Mouse (Mus musculus): ENCODE results near the gene Slc25a33.

Gene Slc25a33

DNA sequence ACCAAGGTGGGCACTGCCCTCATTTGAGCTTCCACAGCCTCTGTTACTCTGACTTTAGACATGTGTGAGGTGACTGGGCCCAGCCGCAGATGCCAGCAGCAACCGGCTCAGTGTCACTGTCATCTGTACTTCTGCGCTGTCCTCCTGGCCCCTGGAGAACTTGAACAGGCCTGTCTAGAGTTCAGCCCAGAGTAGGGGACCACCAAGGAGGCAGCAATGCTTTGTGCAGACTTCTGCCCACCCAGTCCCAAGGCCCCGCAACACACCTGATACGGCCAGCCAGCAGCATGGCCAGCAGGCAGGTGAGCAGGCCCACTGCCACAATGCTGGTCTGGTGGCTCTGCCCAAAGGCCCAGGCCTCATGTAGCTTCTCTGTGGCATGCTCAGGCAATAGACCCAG, 46.4 kb downstream of the Slc25a33 start:
- DNase-seq (ENCODE audit: low read depth, low spot score) = no peak

DNA sequence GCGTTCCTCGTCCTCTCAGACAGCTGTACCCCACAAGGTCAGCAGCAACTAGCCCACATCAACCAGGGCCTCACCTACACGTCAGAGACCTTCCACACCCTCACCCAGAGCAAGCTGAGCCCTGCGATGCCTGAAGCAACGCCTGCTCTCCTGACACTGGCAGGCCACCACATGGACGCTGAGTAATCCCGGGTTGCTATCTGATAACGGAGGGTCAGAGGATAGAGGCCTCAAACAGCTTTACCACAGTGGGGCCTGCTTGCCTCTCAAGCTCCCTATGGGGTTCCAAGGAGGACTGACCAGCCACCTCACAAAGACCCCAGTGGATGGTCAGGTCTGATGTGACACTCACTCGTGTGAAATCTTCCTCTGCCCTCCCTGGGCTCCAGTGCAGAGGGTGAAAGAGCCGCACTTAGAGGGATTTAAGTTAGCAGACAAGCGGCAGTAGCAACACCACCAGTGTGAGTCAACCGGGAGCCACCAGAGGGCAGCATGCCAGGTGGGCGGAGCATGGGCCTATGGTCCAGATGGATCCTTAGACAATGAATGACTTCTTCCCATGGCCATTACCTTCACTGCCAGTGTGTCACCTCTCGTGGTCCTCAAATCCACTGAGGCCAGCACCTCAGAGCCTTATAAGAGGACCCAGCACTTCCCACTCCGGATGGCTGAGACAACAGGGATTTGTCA, 48.3 kb downstream of the Slc25a33 start:
- DNase-seq (ENCODE audit: low read depth, low spot score) = no peak

DNA sequence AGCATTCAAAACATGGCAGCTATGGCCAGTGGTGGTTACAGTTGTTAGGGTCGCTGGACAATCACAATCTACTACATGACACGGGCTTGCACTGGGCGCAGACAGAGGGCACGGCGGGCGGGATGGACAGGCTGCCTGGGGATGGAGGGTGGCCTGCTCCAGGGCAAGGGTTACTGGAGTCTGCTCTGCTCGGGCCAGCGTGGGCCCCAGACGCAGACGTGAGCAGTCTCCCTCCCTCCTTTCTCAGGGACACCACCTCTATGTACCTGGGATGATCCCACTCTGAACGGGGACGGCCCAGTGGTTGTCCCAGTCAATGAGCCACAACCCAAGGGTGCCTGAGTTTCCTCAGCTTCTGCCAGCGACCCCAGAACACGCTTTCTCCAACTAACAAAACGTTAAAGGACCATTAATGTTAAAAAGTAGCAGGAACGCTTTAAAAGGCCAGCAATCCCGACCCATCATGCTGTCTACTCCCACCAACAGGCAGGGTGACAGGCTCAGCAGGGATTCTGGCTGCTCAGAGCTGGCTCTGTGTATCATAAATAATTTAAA, 49.1 kb downstream of the Slc25a33 start:
- DNase-seq (ENCODE audit: low read depth, low spot score) = no peak

DNA sequence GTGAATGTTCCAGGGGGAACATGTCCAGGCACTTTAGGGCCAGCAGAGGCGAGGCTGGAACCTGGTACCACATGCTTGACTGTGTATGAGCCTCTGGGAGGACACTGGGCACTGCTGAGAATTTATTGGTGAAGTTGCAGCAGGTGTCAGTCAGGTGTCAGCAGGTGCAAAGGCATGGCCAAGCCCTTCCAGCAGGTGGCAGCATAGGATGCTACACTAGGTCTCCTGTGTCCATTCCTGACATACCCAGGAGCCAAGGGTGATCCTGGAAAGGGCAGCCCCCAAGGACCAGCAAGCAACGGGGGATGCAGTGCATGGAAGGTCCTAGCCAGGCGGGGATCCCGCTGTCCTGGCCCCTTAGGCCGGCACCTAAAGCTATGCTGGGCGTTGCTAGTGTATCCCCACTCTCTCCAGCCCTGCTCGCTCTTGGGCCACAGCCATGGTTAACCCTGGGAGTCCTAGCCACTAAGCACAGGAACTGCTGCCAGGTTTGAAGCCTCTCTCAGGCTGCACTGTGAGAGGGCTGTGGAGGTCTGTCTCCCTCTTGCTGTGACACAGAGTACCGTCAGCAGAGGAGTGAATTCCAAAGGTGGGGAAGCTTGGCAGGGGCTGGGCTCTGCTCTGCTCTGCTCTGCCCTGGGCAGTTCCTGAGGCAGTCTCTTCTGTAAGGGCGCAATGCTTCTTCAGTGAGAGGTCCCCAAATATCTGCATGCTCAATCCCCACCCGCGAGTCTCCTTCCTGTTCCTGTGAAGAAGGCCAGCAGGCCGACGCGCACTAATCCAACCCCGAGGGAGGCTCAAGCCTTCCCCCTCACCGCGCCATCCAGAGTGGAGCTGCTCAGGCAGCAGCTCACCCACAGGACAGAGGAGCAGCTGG, 50.0 kb downstream of the Slc25a33 start:
- no peak for DNase-seq (ENCODE audit: low read depth, low spot score)

DNA sequence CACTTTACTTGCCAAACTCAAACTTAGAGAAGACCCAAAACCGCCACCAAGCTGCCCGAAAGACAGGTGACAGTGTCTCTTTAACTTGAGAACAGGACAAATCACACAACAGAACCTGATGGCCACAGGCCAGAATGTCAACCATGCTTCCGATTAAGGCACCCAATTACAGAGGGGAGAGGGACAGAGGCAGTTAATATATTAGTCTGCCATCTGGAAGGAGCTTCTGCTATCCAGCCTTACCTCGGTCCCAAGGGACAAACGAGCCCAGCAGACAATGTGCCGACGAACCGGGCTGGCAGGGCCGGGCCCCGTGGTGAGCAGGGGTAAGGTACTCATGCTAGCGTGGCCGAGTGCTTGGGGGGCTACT, 51.1 kb downstream of the Slc25a33 start:
- no peak for DNase-seq (ENCODE audit: low read depth, low spot score)

DNA sequence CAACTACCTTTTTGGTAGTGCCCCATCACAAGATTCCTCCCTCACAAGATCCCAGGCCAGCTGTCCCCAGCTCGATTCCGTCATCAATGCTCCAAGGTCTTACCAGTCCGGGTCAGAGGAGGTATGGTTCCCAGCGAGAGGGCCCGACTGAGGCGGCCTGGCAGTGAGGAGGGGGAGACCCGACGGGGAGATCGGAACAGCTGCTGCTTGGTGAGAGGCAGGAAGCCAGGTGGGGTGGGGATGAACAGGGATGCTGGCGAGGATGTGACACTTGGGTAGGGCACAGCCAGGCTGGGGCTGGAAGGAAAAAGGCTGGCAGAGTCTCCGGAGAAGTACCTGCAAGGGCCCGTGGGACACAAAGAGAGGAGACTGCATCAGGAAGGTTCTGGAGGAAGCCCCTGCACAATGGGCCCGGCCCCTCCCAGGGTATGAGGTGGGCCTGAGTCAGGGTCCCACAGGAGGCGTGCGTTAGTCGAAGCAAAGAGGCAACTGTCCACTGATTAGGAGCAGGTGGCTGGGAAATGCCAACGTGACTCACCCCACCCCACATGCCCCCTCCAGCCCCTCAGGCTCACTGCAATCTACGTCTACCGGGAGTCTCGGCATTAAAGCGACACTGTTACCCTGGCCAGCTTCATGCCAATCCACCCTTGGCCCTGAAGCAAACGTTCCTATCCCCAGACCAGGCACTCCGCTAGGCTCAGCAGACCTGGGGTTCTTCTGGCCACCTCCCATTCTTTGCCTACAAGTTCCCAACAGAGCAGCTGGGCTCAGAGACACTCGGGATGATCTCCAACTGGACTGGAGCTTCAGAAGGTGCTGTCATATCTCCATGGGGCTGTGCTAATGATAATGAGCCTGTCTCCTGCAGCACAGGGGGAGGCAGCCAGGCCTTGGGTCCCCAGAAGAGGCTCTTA, 51.7 kb downstream of the Slc25a33 start:
- DNase-seq (ENCODE audit: low read depth, low spot score) = no peak

DNA sequence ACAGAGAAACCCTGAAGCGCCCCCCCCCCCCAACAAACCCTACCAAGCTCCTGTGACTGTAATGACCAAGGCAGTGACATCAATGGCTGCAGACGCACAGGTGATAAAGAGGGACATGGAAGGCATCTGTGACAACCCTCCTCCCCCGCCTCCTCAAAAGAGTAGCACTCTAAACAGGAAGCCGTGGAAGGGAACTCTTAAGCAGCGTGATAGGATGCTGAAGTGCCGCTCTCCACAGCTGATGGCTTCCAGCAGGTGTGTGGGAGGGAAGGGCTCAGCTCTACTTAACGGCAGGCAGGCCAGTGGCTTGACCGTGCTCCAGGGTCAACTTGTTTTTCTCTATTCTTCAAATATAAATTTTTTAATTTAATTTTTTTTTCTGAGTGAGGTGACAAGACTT, 52.9 kb downstream of the Slc25a33 start:
- DNase-seq (ENCODE audit: low read depth, low spot score) = no peak

DNA sequence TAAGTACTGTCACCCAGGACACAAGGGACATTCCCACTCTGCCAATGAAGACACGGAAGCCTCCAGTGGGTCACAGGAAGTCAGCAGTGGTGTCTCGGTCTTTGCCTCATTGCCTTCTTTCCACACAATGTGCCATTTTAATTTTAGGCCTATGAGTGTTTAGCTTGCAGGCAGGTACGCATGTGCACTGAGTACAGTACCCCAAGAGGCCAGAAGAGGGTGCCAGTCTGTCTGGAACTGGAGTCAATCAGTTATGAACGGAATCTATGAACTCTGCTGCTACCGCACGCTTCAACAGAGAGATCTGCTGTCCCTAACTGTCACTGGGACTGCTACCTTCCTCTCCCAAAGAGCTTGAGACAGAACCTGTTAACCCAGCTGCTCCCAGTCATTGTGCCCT, 54.4 kb downstream of the Slc25a33 start:
- DNase-seq (ENCODE audit: low read depth, low spot score) = no peak

DNA sequence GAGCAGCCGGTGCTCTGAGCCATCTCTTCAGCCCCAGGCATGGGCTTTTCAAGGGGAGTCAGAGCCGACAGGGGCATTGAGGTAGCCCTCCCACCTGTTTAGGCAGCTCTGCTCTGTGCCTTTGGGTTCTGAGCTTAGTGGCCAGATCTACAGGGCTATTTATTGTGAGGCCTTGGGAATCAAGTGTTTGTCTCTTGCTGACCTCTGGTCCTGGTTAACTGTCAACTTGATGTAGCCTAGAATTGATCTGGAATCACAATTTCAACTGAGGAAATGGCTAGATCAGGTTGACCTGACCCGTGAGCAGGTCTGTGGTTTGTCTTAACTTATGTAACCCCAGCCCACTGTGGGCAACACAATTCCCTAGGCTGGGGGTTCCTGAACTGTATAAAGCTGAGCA, 59.5 kb downstream of the Slc25a33 start:
- no peak for DNase-seq (ENCODE audit: low read depth, low spot score)

DNA sequence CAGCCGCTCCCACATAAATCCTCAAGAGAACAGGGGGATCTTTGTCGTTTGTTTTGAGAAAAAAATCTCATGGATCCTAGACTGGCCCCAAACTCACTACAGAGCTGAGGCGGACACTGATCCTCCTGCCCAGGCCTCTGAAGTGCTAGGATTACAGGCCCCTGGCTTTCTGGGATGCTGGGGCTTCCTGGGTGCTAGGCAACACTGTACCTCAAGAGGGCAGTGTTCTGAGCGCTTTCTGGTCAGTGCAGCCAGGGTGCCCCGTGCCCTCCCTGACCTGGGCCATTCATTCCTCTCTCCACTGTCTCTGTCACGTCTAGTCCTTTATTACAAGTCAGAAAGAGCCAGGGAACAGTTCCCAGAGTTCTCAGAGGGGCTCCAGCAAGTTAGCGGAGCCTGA, 62.1 kb downstream of the Slc25a33 start:
- DNase-seq (ENCODE audit: low read depth, low spot score) = no peak

DNA sequence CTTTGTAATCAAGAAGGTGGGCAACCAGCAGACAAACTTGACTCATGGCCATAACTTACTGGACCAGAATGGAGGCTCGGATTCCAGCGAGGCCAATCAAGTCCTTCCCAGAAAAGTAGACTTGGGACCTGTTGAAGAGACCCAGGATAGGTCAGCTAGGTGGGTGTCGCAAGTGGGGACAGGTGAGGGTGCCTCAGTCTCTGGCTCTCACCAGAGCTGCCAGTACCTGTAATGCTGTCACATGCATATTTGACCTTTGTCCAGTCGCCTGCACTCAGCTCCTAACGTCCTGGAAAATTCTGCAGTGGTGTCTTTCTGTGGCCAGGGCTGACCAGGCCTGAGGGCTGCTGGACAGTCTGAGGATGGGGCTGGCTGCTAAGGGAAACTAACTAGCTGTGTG, 62.6 kb downstream of the Slc25a33 start:
- DNase-seq (ENCODE audit: low read depth, low spot score) = no peak

DNA sequence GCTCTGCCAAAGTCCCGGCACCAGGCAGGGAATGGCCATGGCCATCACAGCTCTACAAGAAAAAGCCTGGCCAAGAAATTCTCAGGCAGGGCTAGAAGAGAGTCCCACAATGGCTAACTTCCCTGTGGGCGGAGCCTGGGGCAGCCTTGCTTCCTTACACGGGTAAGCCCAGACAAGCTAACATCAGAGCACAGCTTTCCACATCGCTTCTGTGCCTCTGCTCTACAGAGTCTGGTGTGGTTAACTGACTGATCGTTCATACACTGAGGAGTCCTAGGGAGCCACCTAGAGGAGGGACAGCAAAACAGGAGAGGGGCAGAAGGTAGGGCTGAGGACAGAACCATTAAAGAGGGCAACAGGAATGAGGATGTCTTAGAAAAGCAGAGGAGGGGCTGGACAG, 63.6 kb downstream of the Slc25a33 start:
- DNase-seq (ENCODE audit: low read depth, low spot score) = no peak

DNA sequence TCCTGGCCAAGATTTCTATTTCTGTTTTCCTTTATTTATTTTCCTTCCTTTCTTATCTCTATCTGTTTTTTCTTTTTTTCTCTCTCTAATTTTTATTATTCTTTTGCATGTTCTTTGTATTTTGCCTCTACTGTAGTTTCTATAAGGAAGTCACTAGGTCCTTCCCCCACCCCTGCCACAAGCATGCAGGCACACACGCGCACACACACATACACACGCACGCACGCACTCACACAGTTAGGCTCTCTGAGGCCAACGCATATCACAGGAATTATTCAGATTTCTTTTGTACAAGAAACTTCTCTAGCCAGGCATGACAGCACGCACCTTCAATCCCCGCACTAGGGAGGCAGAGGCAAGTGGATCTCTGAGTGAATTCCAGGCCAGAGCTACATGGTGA, 68.1 kb downstream of the Slc25a33 start:
- DNase-seq (ENCODE audit: low read depth, low spot score) = no peak

DNA sequence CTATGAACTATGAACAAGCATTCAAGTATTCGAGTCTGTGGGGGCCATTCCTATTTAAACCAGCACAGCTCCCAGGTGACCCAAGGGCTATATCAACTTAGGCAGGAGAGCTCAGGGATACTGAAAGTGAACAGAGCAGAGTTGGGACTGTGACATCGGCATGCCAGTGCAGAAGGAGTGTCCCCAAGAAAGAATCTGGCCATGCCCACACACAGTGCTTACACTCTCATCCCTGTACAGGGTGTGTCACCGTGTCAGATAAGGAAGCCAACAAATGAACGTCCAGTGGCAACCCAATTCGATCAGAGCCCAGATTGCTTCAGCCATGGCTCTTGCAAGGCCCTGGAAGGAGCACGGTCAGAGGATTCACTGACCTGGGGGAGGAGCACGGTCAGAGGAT, 68.8 kb downstream of the Slc25a33 start:
- DNase-seq (ENCODE audit: low read depth, low spot score) = no peak

DNA sequence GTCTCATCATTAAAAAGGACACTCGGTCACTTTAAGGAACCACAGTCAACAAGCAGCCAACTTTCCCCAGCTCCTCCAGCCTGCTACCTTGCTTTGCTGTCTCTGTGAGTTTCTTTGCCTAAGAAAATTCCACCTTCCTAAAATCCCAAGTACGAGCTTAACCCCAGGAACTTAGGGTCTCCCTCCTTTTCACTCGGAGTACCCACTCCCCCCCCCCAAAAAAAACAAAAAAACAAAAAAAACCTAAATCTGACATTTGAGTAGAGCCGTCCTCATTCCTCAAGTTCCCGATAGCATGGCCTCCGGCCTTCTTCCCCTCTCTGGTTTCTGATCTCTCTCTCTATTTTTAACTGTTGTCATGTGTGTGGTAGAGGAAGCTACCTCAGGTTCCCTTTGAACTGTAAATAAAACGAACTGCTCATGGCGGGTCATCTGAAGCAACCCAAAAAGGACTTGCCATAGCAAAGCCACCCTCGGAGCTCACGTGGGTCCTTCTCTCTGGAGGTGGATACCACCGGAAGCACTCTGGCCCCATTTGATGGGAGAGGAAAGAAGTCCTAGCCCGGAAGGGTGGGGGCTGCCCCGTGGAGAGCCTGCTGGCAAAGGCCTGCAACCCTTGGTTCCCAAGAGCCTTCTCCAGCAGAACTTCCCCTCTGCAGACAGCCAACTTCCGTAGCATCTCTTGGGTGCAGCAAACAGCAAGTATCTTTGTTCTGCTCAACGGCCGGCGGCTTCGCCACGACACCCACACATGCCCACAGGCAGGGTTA, 71.7 kb downstream of the Slc25a33 start, which contains the start of gene Pik3cd:
Gene Pik3cd (minus strand): TSS at position 362 of the 770 bp plus-strand sequence.
- DNase-seq (ENCODE audit: low read depth, low spot score) = no peak

DNA sequence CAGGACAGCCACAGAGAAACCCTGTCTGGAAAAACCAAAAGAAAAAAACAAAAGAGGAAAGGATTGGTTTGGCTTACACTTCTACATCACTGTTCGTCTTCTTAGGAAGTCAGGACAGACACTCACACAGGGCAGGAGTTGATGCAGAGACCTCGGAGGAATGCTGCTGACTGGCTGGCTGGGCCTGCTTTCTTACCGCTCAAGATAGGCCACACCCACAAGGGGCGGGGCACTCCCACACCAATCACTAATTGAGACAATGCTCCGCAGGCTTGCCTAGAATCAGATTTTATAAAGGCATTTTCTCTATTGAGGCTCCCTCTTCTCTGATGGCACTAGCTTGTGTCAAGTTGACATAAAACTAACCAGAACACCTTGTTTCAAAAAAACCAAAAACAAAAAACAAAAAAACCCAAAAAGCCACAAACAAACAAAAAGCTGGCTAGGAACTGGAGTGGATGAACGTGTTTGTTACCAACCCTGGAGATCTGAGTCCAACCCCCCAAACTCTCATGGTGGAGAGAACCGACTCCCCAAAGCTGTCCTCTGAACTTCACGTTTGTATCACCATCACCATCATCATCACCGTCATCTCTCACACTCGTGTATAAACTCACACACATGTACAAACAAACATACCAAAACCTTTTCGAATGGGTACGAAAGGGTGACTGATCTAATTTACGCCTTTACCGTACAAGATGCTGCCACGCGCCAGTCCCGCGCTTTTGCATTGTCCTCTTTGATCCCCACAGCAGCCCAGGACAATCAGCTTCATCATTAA, 72.5 kb downstream of the Slc25a33 start:
- no peak for DNase-seq (ENCODE audit: low read depth, low spot score)

DNA sequence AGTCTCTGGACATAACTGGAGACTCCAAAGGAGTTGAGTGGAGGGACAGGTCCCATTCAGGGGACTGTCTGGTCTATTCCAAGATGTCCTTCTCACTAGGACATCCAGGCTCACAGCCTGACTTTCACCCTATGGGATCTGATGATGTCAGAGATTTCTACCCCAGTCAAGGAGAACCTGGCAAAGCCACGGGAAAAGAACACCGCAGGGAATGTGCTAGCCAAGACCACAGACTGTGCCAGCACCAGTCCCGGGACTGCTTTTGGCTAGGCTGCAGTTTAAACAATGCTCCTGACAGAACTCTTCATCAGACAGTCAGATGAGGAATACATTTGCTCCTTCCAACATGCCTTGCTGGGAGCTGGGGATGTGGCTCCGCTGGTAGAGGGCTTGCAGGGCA, 74.1 kb downstream of the Slc25a33 start:
- DNase-seq (ENCODE audit: low read depth, low spot score) = no peak

DNA sequence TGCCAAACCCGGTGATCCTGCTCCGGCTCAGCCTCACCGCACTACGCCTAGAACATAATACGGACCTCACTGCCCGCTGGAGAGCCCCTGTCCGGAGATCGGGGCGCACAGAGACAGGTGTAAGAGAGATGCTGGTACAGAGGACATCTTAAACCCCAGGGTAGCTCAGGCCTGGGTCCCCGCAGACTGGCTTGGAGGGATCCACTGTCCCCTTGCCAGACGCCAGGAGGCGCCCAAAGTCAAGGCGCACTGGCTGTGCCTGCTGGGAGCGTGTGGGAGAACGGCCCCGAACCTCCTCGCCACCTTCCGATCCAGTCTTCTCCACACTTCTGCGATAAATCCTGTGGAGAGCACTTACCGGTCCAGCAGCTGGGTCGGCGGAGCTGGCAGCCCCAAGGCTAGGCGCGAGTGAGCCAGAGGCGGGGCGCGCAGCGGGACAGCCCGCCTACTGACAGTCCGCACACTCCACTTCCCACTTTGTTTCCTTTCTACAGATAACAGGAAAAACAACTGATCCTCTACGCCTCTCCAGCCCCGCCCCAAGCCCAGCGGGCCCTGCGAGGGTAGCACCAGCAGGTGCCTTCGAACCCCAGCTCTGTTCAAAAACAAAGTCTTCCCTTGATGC, 75.8 kb downstream of the Slc25a33 start:
- DNase-seq (ENCODE audit: low read depth, low spot score) = no peak

DNA sequence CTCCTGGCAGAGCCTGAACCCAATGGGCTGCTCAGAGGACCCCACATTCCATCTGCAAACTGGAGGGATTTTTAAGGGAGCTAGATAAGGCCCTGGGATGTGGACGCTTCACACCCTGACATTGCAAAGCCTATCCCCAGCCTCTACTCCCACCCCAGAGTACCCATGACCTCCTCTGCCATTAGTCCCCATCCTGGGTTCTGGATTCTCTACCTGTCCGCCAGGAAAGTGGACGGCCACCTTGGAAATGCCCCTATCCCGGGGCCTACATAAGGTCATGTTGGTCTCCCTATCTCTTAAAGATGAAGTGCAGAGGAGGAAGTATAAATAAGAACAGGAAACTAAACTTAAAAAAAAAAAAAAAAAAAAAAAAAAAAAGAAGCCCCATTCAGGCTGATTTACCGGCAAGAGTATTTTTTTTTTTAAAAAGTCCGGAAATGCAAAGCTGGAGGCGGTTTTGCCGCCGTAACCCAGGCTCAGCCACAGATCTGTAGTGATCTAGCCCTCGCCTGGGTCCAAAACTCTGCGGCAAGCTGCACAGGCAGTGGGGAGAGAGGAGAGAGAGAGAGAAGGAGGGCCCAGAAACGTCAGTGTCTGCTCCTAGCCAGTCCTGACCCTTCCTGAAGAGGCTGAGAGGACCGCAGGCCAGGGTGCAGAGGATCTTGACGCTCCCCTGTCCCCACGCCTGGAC, 76.4 kb downstream of the Slc25a33 start:
- DNase-seq (ENCODE audit: low read depth, low spot score) = no peak

All from brain, embryonic 18.5 days (tissue).